Mouse (Mus musculus) testis, adult 2 months (tissue): ENCODE data around the gene Spout1.

ENCODE experiments used
- CTCF ChIP-seq: fragments of 200-500 bp; IDR thresholded peaks from 2 replicates; pipeline ENCODE4 v1.5.1; 2012; ENCODE audit warnings: low read depth, mild to moderate bottlenecking, inconsistent platforms, low read length, moderate library complexity; ENCODE audit not compliant: control insufficient read depth, insufficient read depth, insufficient replicate concordance
- POLR2A ChIP-seq: fragments of 200-500 bp; IDR thresholded peaks from 2 replicates; pipeline ENCODE4 v1.6.1; 2012; ENCODE audit warnings: low read depth, mild to moderate bottlenecking, inconsistent platforms, low read length, moderate library complexity; ENCODE audit not compliant: control insufficient read depth

DNA sequence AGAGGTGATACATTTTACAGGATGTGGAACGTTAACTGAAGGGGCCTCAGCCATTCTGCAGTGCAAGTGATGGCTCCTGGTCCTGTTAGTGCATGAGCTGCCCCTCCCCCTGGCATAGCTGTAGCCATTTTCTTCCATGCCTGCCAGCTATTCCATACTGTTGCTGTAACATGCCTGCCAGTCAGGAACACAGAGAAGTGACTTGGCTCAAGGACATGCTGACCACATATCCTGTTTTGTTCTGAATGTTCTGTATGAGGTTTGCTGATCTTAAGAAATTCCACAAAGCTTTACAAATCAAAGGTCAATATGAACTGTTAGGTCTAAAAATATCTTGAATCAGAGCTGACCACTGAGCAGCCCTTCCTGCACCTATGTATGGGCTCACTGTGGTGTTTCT, 34.7 kb upstream of the Spout1 start:
- no peak for TF ChIP-seq CTCF
- no peak for TF ChIP-seq POLR2A
